Comparison of ENCODE assay signal across 9 mouse cellular contexts in the genomic region with DNA sequence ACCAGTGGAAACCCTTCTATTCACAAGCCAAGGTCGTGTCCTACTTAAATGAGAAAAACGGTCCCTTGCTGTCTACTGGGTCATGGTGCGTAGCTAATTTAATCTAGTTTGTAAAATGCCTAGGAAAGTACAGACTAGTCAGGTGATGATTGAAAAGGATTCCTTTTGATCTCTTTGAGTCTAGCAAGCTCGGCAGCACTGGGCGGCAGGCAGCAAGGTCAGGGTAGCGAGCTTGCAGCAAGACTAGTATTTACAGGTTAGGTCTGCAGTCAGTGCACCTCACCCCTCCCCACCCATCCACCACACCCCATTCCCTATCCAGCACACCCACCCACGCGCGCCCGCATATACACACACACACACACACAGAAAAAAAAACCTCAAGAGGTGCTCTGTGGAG. TPM values are rescaled to one million over a fixed set of nuclear protein-coding genes. Genes with fewer than 3 reads are reported as not detected.
DNase-seq lines count a peak whose midpoint lies in the region; ATAC-seq lines count a peak whose summit lies in the region.
"Had no signal": no experiment of that assay in that cellular context is flagged by ENCODE, and none has a peak within 500 bp of the region (broad histone marks: within the 10 kb centered on the region; RNA-seq: fewer than 3 reads in every experiment).

No protein-coding gene starts in this region.

- H3K4me3 ChIP-seq in heart, embryonic 11.5 days (ENCODE audit: low read depth, low read length) = no peak overlapping the region

- no peaks in the 10 kb centered on the region for H3K27me3 ChIP-seq in heart, embryonic 11.5 days (ENCODE audit: control insufficient read depth, insufficient read depth, low read length)
- H3K27me3 ChIP-seq: embryonic facial prominence, embryonic 12.5 days had no signal

- no peak for ATAC-seq in heart, embryonic 11.5 days (replicated peaks; ENCODE audit: insufficient number of reproducible peaks, low FRiP score, low TSS enrichment)

- H3K27ac ChIP-seq in heart, embryonic 11.5 days (ENCODE audit: low read depth, low read length) = no peak overlapping the region

- H3K36me3 ChIP-seq in heart, embryonic 11.5 days (ENCODE audit: control insufficient read depth, insufficient read depth, low read length) = no peaks in the 10 kb centered on the region
- H3K36me3 ChIP-seq: embryonic facial prominence, embryonic 12.5 days had no signal

- no peaks in the 10 kb centered on the region for H3K9me3 ChIP-seq in heart, embryonic 11.5 days (replicated peaks; ENCODE audit: control insufficient read depth, low read length)
- H3K9me3 ChIP-seq: embryonic facial prominence, embryonic 12.5 days had no signal

- H3K4me2 ChIP-seq in heart, embryonic 11.5 days = peak overlapping the region; percentile 98

- H3K9ac ChIP-seq in heart, embryonic 11.5 days (ENCODE audit: low read depth, low read length) = peak overlapping the region; percentile 62; the same call in 1 of the 2 replicates

- WGBS in heart, embryonic 11.5 days (ENCODE audit: insufficient replicate concordance) = 61% methylated on average over 10 of the region's 10 CpGs

- H3K4me1 ChIP-seq in heart, embryonic 11.5 days (ENCODE audit: control insufficient read depth, insufficient read depth, low read length) = peaks cover 13% of the 10 kb centered on the region

- no peak for DNase-seq in heart, adult 9 months (ENCODE audit: low spot score in 2 of 2)
- peak; percentile 55 for DNase-seq in thymus, postnatal 25 days
- DNase-seq in thymus, postnatal 10 days (ENCODE audit: low spot score in 2 of 2) = no peak
- DNase-seq in liver = peak; percentile 43
- DNase-seq in c-Kit-positive CD71-positive TER-119-positive erythroid progenitor cells, embryonic 14.5 days (ENCODE audit: low spot score) = no peak
- no peak for DNase-seq in right cerebral cortex, postnatal 36 days (ENCODE audit: low spot score in 2 of 2)
- DNase-seq in adipocyte (ENCODE audit: low spot score) = no peak

RNA-seq across cellular contexts. Expression of a gene that starts 31.1 kb away (rescaled TPM):
- polyA plus RNA-seq in heart, embryonic 11.5 days (2014; fragmentation: Nextera tagmentation; extraction: Ambion mirVana) = 17.4 and 18.5 TPM in 2 replicates

RNA-seq across cellular contexts. Expression of a gene that starts 34.7 kb away (rescaled TPM):
- 2.5 TPM in 1 of 2 replicates, not detected in the other for polyA plus RNA-seq in heart, embryonic 11.5 days (2014; fragmentation: Nextera tagmentation; extraction: Ambion mirVana)

Comparison
In these comparisons a context has a peak if more than half of its experiments do, and no peak if none do; other contexts are left out.
1. DNase-seq: peak in thymus, postnatal 25 days (single experiment) and liver (single experiment); none in heart, adult 9 months (0 of 2), thymus, postnatal 10 days (0 of 2), c-Kit-positive CD71-positive TER-119-positive erythroid progenitor cells, embryonic 14.5 days (single experiment), right cerebral cortex, postnatal 36 days (0 of 2) and adipocyte (single experiment).